Mouse (Mus musculus): Measurements from ENCODE around the gene Epas1. TPM values are rescaled to one million over a fixed set of nuclear protein-coding genes. Genes with fewer than 3 reads are reported as not detected.

Epas1 gene
- polyA plus RNA-seq, 1 experiment: 3.0 TPM

DNA sequence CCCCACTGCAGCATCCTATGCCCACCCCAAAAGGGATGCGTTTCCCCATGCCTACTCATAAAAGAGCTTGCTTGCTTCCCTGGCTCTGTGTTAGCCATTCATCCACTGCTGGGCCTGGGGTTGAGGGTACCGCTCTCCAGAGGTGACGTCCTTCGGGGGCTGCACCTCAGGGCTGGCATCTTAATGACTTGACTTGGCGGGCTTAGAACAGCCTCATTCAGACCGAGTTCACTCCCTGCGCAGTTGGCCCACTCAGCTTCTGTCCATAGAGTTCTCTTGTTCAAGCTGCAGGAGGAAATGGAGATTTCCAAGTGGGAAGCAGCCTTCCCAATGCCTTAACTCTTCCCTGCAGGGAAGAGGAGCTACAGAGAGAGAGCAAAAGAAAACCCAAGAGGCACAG is 32.1 kb downstream of the Epas1 start:
- Histone ChIP-seq H3K27ac (ENCODE audit: insufficient read depth, low read length) (no peak overlapping the region), H3K4me3 (ENCODE audit: insufficient read depth, low read length) (no peak overlapping the region), H3K4me1 (ENCODE audit: control insufficient read depth, insufficient read depth, low read length) (peaks cover 25% of the 10 kb centered on the region)
- TF ChIP-seq POLR2A (IDR thresholded peaks at IDR 0.05; ENCODE audit: low read depth, low read length) (no peak), CTCF (IDR thresholded peaks at IDR 0.05; ENCODE audit: borderline replicate concordance, insufficient read depth, low read length) (no peak)

DNA sequence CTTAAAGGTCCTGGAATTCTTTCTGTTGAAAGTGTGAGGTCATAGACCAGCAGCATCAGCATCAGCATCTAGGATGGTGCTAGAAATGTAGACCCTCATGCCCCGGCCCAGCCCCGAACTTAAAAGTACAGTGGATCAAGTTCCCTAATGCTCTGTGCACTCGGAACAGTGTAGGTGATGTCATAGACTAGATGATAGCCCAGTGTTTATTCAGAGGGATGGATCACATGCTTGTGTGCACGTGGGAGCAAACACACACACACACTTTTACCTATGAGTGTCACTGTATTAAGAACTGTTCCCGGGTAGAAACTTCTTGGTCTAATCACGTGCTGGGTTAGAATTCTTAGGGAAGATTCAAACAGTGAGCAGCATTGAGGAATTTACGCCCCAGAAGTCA is 33.0 kb downstream of the Epas1 start:
- Histone ChIP-seq H3K4me3 (ENCODE audit: insufficient read depth, low read length) (no peak overlapping the region), H3K27ac (ENCODE audit: insufficient read depth, low read length) (no peak overlapping the region), H3K4me1 (ENCODE audit: control insufficient read depth, insufficient read depth, low read length) (peaks cover 25% of the 10 kb centered on the region)
- TF ChIP-seq CTCF (IDR thresholded peaks at IDR 0.05; ENCODE audit: borderline replicate concordance, insufficient read depth, low read length) (no peak), POLR2A (IDR thresholded peaks at IDR 0.05; ENCODE audit: low read depth, low read length) (no peak)

DNA sequence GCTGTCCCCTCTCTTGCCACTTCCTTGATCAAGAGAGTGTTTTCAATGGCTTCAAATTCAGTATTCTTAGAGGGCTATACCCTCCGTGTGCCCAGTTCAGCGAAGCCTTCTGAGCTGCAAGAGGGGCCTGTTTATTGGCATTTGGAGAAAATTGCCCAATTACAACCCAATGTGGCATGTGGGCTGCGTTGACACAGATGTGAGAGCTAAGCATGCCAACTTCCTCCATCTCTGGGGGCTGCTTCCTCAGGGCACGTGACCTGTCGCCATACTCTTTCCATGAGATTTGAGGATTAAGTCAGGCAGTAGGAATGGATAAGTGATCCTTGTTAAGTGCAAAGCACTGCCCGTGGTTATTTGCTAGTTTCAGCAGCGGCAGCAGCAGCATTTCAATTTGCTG is 34.3 kb downstream of the Epas1 start:
- Histone ChIP-seq H3K4me3 (ENCODE audit: insufficient read depth, low read length) (no peak overlapping the region), H3K27ac (ENCODE audit: insufficient read depth, low read length) (no peak overlapping the region), H3K4me1 (ENCODE audit: control insufficient read depth, insufficient read depth, low read length) (peaks cover 25% of the 10 kb centered on the region)
- TF ChIP-seq POLR2A (IDR thresholded peaks at IDR 0.05; ENCODE audit: low read depth, low read length): no peak
- no peak for TF ChIP-seq CTCF (IDR thresholded peaks at IDR 0.05; ENCODE audit: borderline replicate concordance, insufficient read depth, low read length)

DNA sequence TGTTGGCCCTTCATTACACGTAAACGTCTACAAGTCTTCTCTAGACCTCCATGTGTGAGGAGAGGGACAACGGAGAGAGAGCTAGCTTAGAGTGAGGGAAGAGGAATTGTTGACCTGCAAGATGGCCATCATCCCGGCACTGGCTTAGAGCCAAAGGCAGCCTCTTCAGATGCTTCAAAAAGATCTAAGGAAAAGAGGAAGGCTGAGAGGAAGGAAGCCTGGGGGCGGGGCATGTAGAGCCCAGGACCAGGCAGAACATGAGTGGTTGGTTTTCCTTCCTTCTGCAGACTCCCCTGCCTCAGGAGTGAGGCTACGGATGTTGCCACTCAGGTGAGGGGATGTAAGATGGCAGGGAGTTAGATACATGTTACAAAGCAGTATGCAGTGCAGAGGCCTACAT is 34.8 kb downstream of the Epas1 start:
- Histone ChIP-seq H3K4me1 (ENCODE audit: control insufficient read depth, insufficient read depth, low read length) (peaks cover 25% of the 10 kb centered on the region), H3K27ac (ENCODE audit: insufficient read depth, low read length) (no peak overlapping the region), H3K4me3 (ENCODE audit: insufficient read depth, low read length) (no peak overlapping the region)
- TF ChIP-seq POLR2A (IDR thresholded peaks at IDR 0.05; ENCODE audit: low read depth, low read length): no peak
- TF ChIP-seq CTCF (IDR thresholded peaks at IDR 0.05; ENCODE audit: borderline replicate concordance, insufficient read depth, low read length): no peak

DNA sequence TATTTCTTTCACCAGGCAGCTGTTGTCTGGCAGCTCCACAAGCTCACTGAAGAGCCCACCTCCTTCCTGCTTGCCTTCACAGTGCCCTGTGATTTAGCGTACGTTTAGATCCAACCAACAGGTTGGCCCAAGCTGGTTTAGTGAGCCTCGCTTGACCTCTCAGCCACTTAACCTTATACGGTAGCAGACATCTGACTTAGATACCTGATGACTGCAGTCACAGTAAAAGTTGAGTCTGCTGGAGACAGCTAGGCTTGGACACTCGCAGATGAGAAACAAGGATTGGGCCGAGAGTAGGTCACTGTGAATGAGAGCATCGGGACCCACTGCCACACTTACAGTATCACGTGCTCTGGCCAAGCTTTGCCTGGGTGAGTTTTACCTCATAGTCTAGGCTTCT is 38.4 kb downstream of the Epas1 start:
- Histone ChIP-seq H3K4me3 (ENCODE audit: insufficient read depth, low read length) (no peak overlapping the region), H3K4me1 (ENCODE audit: control insufficient read depth, insufficient read depth, low read length) (peaks cover 5% of the 10 kb centered on the region; the same call in 1 of the 2 replicates), H3K27ac (ENCODE audit: insufficient read depth, low read length) (no peak overlapping the region)
- no peak for TF ChIP-seq CTCF (IDR thresholded peaks at IDR 0.05; ENCODE audit: borderline replicate concordance, insufficient read depth, low read length)
- no peak for TF ChIP-seq POLR2A (IDR thresholded peaks at IDR 0.05; ENCODE audit: low read depth, low read length)

DNA sequence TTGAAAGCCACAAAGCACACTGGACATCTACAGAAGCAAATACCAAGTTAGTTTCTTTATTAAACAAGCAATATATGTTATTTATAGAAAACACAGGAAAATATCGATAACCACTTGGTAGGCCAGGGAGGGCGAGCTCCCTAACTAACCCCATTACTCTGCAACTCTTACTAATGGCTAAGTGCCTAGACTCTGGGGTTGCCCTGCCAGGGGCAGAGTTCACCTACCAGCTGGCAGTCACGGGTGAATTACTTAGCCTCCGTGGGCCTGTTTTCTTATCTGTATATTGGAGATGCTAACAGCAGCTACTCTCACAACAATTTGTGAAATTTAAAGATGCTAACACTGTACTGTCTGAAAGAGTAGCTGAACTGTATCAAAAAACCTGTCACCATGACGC is 42.3 kb downstream of the Epas1 start:
- Histone ChIP-seq H3K4me3 (ENCODE audit: insufficient read depth, low read length) (no peak overlapping the region), H3K27ac (ENCODE audit: insufficient read depth, low read length) (no peak overlapping the region)
- TF ChIP-seq POLR2A (IDR thresholded peaks at IDR 0.05; ENCODE audit: low read depth, low read length) (no peak), CTCF (IDR thresholded peaks at IDR 0.05; ENCODE audit: borderline replicate concordance, insufficient read depth, low read length) (no peak)

DNA sequence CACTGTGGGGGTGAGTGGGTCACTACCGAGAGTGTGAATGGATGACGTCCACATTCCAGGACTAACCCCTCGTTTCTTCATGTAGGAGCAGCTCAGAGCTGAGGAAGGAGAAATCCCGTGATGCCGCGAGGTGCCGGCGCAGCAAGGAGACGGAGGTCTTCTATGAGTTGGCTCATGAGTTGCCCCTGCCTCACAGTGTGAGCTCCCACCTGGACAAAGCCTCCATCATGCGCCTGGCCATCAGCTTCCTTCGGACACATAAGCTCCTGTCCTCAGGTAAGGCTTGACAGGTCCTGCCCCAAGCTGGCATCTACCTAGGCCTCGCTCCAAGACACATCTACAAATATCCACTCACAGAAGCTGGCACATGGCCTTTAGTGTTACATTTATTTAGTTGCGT is 43.5 kb downstream of the Epas1 start:
- Histone ChIP-seq H3K4me1 (ENCODE audit: control insufficient read depth, insufficient read depth, low read length) (no peaks in the 10 kb centered on the region), H3K27ac (ENCODE audit: insufficient read depth, low read length) (no peak overlapping the region), H3K4me3 (ENCODE audit: insufficient read depth, low read length) (no peak overlapping the region)
- no peak for TF ChIP-seq POLR2A (IDR thresholded peaks at IDR 0.05; ENCODE audit: low read depth, low read length)
- no peak for TF ChIP-seq CTCF (IDR thresholded peaks at IDR 0.05; ENCODE audit: borderline replicate concordance, insufficient read depth, low read length)

More for the DNA sequence above, 42.3 kb downstream of the Epas1 start:
- H3K4me1 ChIP-seq (ENCODE audit: control insufficient read depth, insufficient read depth, low read length): no peaks in the 10 kb centered on the region

DNA sequence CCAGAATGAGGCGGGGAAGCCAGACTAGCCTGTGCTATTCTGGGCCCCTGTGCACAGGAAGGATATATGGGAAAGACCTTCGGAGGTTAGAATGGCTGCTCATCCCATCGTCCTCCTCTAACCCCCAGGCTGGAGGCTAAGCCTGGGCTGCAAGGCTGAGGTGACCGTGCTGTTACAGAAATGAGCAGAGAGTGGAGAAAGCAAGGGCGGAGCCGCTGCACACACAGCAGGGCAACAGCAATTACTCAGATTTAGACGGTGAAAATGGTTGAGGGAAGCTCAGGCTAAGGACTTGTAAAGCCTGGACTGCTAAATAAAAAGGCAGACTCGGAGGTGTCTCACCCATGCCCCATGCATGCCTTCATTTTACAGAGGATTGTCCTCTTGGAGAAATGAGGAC is 45.0 kb downstream of the Epas1 start:
- no peak for TF ChIP-seq POLR2A (IDR thresholded peaks at IDR 0.05; ENCODE audit: low read depth, low read length)
- TF ChIP-seq CTCF (IDR thresholded peaks at IDR 0.05; ENCODE audit: borderline replicate concordance, insufficient read depth, low read length): no peak
- H3K4me1 ChIP-seq (ENCODE audit: control insufficient read depth, insufficient read depth, low read length): no peaks in the 10 kb centered on the region
- no peak overlapping the region for H3K27ac ChIP-seq (ENCODE audit: insufficient read depth, low read length)
- no peak overlapping the region for H3K4me3 ChIP-seq (ENCODE audit: insufficient read depth, low read length)

DNA sequence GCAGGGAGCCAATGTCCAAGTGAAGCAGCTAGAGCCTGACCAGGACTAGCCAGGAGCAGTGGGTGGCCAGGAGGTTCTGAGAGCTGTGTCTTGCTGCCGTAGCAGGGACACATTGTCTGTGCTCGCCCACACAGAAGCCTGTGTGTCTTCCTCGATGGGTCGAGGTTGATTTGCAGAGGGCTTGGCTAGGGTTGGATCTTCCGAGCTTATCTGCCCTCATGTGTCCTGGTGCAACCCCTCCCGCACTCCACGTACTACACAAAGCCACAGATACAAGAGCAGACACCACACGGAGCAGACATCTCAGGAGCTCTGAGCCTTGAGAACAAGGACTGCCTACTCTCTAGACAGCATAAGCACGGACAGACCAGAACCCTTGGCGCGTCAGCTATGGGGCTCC is 45.5 kb downstream of the Epas1 start:
- Histone ChIP-seq H3K4me1 (ENCODE audit: control insufficient read depth, insufficient read depth, low read length) (no peaks in the 10 kb centered on the region), H3K4me3 (ENCODE audit: insufficient read depth, low read length) (no peak overlapping the region), H3K27ac (ENCODE audit: insufficient read depth, low read length) (no peak overlapping the region)
- TF ChIP-seq POLR2A (IDR thresholded peaks at IDR 0.05; ENCODE audit: low read depth, low read length): no peak
- TF ChIP-seq CTCF (IDR thresholded peaks at IDR 0.05; ENCODE audit: borderline replicate concordance, insufficient read depth, low read length): no peak

DNA sequence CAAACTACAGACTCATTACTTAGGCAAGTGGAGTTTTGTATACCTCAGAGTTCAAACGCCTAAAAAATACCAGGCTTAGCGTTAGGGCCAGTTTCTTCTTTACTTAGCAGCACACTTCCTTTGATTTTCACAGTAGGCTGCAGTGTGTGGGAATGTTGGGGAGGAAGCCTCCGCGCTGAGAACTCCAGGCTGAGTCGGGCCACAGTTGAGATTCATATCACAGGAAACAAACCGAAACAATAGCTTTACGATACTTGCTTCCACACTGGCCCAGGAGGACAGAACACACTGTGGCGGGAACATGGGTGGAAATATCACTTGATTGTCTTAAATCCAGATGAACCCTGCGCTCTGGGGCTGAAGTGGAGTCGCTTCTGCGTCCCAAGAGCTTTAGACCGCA is 47.0 kb downstream of the Epas1 start:
- TF ChIP-seq POLR2A (IDR thresholded peaks at IDR 0.05; ENCODE audit: low read depth, low read length) (no peak), CTCF (IDR thresholded peaks at IDR 0.05; ENCODE audit: borderline replicate concordance, insufficient read depth, low read length) (no peak)
- Histone ChIP-seq H3K4me3 (ENCODE audit: insufficient read depth, low read length) (no peak overlapping the region), H3K4me1 (ENCODE audit: control insufficient read depth, insufficient read depth, low read length) (no peaks in the 10 kb centered on the region), H3K27ac (ENCODE audit: insufficient read depth, low read length) (no peak overlapping the region)

Measured in embryonic fibroblast, embryonic 13.5 days (primary cell).